Mouse (Mus musculus) cerebellum, adult (tissue): ENCODE results near the gene Lrrc71.

Experiments used
- ATAC-seq: cut with Nextera tagmentation; 2 replicates; pipeline ENCODE4 v1.9.2; 2017; ENCODE audit warnings: mild to moderate bottlenecking, moderate library complexity, mixed read lengths; ENCODE audit not compliant: insufficient number of reproducible peaks, low FRiP score, low TSS enrichment

The Lrrc71 gene

DNA sequence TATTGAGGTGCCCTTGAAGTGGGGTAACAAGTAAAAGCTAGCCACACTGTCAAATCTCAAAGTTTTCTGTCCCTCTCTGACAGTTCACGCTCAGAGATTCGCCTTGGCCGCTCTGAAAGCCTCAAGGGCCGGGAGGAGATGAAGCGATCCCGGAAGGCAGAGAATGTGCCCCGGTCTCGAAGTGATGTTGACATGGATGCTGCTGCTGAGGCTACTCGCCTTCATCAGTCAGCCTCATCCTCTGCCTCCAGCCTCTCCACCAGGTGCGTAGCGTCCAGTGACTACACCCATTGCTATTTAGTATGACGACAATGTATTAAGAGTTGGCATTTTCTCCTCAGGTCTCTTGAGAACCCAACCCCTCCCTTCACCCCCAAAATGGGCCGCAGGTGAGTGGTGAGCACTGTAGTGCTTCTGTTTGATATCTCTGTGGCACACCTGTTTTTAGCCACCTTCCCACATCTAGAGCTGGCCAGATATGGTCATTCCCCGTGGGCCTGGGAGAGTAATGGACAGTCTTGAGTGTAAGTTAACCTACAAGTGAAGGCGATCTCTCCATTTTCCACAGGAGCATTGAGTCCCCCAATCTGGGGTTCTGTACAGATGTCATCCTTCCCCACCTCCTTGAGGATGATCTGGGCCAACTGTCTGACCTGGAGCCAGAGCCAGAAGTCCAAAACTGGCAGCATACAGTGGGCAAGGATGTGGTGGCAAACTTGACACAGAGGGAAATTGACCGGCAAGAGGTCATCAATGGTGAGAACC, 22.8 kb downstream of the Lrrc71 start:
- ATAC-seq = no peak

DNA sequence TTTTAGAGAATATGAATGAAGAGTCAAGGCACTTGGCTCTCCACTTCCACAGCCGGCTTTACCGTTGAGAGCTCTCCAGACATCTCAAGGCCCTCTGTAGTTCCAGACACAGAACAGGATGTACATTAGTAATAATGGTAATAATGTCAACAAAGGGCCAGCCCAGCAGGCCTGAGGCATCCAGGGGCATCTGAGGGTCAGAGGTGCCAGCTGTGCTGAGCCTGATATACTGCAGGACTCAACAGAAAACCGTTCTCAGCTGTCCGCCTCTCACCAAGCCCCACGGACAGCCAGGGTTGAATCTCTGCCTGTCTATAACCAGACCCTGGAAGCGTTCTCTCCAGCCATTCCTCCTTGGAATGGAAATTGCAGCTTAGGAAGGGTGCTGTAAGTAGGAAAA, 23.9 kb downstream of the Lrrc71 start:
- no peak for ATAC-seq

DNA sequence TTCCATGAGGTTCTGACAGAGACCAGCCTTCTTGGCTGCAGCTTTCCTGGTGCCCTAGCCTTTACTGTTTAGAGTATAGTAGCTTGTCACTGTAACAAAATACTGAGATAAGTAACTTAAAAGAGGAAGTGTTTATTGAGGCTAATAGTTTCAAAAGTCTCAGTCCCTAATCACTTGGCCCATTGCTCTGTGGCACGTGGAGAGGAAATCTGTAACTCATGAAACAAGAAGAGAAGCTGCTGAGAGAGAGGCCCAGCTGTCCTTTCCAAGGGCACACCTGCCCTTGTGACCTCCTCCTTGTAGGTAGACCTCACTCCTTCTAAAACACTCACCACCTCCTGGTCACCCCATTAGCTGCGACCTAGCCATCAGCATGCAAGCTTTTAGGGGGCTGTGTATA, 29.9 kb downstream of the Lrrc71 start:
- no peak for ATAC-seq
